Mouse (Mus musculus) cerebellum, postnatal 4 days (tissue): ENCODE measurements around the gene Tex2.

ENCODE experiments used
- DNase-seq, 2 experiments: peaks; one replicate each; pipeline ENCODE4 v3.0.0; 2022; ENCODE audit warnings: low spot score in 2 of 2, mixed read lengths in 1 of 2

Gene Tex2

GRCm38 (mm10) chr11:106458540-106458939 is 154.7 kb downstream of the Tex2 start:
- DNase-seq: no peak
